Mouse (Mus musculus): ENCODE results near the gene Itgb3. TPM values are rescaled to one million over a fixed set of nuclear protein-coding genes. Genes with fewer than 3 reads are reported as not detected.

Itgb3 gene
- total RNA-seq, 2 experiments from 2014 or later, result 2.8 to 3.1 TPM

DNA sequence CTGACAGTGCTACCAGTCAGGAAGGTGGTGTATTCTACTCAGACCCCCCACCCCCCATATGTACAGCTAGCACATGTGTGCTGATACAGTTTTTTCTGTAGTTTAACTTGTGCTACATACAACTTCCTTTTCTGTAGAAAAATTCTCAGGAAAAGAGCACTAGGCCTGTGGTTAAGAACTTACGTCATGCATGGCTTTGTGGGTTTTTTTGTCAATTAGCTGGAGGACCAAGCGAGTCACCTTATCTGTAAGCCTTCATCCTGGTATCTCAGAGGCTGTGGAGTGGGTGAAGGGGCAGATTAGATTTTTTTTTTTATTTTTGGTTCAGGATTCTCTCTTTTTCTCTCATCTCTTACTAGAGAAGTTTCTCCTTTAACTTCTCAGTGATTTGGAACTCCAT is 6.3 kb downstream of the Itgb3 start:
- DNase-seq (ENCODE audit: low spot score in 2 of 2), result no peak
- intact Hi-C loops (cut with DNase I), result no loop called here

DNA sequence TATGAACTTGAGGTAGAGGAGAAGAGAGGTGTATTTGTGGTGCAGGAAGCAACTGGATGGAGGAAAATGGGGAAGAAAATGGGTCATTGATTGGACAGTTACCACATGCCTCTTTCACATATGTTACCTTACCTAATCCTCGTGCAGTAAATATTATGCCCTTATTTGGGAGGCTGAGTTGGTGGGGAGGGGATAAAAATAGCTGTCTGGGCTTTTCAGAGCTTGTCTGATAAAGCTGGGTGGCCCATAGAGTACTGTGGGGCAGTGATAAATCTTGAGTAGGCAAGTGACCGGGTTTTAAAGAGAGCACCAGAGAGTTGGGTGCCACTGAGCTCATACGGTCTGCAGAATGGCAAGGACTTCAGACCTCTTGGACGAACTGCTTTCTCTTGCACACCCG is 8.4 kb downstream of the Itgb3 start:
- intact Hi-C loops (cut with DNase I), result no loop called here
- DNase-seq (ENCODE audit: low spot score in 2 of 2), result no peak

- intact Hi-C loops (cut with DNase I), result no loop called here
- no peak for DNase-seq (ENCODE audit: low spot score in 2 of 2)
Measured at GRCm38 (mm10) chr11:104618638-104619076, 10.9 kb downstream of the Itgb3 start.

DNA sequence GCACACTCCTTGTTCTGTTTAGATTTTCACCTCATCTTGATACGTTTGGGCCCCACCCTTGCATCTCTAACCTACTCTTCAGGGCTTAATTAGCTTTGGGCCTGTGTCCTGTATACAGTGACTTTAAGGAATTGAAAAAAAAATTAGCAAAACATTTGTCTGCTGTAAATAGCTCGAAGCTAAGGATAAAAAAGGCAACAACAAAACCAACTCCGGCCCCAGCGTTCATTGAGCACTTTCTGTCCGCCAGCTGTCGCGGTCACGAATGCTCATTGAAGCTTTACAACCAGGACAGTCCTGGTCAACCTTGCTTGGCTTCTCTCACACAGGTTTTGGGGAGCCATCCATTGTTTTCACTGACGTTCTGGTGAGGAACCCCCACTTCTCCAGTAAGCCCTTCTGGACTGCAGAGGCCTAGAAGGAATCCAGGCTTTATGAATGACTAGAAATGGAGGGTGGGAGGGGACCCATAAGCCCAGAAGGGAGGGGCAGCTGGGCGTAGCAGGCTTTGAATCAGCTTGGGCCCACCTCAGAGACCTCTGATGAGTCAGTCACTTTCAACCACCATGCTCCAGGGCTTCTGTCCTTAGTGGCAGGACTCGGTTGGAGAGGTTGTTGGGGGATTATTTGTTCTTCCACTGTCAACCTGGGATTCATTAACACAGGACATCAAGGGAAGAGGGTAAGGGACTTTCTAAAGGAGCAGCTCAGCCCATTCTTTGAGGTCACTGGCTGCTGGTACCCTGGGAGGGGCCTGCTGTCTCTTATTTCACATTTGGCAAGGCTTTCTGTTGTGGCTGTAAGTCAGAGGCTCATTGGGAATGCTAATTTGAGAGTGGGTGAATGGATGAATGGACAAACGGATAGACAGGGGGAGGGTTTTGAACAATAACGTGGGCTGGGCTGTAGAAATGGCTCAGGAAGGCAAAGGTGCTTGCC is 11.6 kb downstream of the Itgb3 start:
- intact Hi-C loops (cut with DNase I), result no loop called here
- DNase-seq (ENCODE audit: low spot score in 2 of 2), result no peak

- DNase-seq (ENCODE audit: low spot score in 2 of 2), result peak in 1 of 2 experiments; percentile 51
- intact Hi-C loops (cut with DNase I), result no loop called here
Measured at GRCm38 (mm10) chr11:104622040-104622962, 14.5 kb downstream of the Itgb3 start.

- DNase-seq (ENCODE audit: low spot score in 2 of 2), result no peak
- intact Hi-C loops (cut with DNase I), result no loop called here
Measured at GRCm38 (mm10) chr11:104624791-104625391, 17.1 kb downstream of the Itgb3 start.

DNA sequence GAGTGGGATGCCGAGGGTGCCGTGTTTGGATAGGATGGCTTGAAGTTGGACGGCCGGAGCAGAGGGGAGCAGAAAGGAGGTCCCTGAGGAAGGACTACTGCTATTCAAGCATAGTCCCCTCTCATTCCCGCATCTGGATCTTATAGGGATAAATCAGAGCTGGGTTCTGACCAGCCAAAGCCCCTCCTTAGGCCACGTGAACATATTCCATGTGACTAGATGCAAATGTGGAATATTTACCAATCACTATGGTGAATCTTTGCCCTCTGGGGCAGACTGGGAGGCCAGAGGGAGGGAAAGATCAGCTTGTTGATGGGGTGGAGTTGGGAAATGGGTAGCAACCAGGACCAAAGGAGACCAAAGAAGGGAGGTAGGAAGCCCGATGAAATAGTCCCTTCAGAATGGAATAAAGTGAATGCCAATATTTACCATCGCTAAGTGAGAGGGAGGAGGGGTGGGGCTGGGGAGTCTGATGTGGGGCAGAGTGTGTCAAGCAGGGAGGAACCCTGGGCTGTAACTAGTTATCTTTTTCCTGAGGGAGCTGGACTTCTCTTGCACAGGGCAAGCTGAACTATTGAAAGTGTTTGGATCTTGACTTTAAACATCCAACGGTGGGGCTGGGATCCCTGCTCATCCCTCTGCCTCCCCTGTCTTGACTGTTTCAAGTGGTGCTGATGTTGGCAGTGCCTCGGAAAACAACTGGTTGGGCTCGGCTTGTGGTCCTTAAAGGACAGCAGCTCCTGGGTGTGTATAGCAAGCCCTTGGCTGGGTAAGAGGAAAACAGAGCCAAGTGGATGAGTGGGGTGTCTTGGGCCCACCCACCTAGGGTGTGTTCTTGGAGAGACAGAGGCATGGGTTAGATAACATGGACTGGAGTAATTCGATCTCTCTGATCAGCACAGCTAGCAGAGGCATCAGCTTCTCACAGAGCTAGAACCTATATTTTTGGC is 17.9 kb downstream of the Itgb3 start:
- no peak for DNase-seq (ENCODE audit: low spot score in 2 of 2)
- intact Hi-C loops (cut with DNase I), result no loop called here

DNA sequence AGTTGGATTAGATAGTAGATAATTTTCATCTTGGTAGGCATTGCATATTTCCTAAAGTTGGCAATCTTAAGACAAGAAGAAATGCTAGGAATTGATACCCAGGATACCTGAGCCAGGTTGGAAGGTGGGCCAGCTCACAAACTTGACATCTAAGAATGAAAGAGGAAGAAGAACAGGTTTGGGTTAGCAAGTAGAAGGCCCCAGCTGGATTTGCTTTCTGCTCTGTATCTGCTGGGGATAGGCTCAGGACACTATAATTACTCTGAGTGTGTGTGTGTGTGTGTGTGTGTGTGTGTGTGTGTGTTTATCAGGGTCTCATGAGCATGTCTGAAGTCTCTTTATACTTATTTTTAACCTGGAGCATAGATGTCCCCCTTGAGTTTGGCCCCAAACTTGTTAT is 18.8 kb downstream of the Itgb3 start:
- intact Hi-C loops (cut with DNase I), result no loop called here
- DNase-seq (ENCODE audit: low spot score in 2 of 2), result no peak

- intact Hi-C loops (cut with DNase I), result no loop called here
Measured at GRCm38 (mm10) chr11:104627616-104628301, 20.0 kb downstream of the Itgb3 start.

GRCm38 (mm10) chr11:104628566-104628965 is 20.8 kb downstream of the Itgb3 start:
- intact Hi-C loops (cut with DNase I), result no loop called here

More at GRCm38 (mm10) chr11:104627616-104628301, 20.0 kb downstream of the Itgb3 start:
- DNase-seq (ENCODE audit: low spot score in 2 of 2), result no peak

DNA sequence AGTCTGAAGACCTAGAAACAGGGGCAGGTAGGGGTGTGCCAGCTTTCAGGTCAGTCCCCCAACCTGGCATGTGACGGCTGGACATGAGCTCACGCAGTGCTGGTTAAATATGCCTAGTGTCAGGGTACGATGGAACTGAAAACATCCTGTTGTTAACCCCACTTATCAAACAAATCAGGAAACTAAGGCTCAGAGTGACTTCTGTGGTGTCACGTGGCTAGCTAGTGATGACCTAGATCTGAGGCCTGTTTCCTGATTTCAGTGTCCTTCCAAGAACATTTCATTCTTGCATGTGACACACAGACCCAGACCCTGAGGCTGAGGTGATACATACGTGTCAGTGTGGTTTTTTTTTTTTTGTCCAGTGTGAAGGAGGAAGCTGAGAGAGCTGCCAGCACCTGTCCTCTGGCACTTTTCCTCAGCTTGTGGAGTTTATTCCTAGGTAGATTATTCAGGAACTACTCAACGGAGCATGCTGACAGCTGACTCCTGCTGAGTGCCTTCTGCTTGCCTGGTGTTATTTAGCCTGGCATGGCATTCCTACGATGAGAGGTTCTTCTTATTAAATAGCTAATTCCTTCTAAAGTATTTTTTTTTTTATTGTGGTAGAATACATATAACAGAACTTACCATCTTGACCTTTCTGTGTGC is 22.5 kb downstream of the Itgb3 start:
- intact Hi-C loops (cut with DNase I), result no loop called here
- no peak for DNase-seq (ENCODE audit: low spot score in 2 of 2)

More at GRCm38 (mm10) chr11:104628566-104628965, 20.8 kb downstream of the Itgb3 start:
- DNase-seq (ENCODE audit: low spot score in 2 of 2), result no peak

DNA sequence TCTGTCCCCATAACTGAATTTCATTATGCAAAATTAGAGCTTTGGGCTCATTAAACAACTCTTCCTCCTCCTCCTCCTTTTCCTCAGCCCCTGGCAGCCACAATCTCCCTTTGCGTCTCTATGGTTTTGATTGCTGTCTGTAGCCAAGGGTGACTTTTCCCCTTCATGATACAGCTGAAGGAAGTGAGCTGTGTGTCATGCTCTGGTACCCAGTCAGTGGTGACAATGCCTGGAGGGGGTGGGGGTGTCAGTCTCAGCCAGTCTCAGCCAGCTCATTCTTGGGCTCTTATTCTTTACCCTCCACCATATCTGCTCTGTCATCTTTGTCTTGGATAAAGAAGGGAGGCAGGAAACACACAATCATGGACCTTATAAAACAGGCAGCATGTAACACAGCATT is 23.5 kb downstream of the Itgb3 start:
- no peak for DNase-seq (ENCODE audit: low spot score in 2 of 2)
- intact Hi-C loops (cut with DNase I), result no loop called here

DNA sequence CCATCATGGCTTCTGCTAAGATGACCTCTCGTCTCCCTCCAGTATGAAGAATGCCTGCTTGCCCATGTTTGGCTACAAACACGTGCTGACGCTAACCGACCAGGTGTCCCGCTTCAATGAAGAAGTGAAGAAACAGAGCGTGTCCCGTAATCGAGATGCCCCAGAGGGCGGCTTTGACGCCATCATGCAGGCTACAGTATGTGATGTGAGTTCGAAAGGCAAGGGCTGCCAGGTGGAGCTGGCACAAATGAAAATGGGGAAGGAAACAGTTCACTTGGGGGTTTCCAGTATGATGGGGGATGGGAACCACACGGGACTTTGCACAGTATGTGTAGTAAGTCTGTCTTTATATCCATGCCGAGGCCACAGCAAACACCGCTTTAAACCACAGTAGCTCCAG is 29.2 kb downstream of the Itgb3 start:
- no peak for DNase-seq (ENCODE audit: low spot score in 2 of 2)
- intact Hi-C loops (cut with DNase I), result no loop called here

GRCm38 (mm10) chr11:104638006-104638405 is 30.2 kb downstream of the Itgb3 start:
- intact Hi-C loops (cut with DNase I), result no loop called here
- DNase-seq (ENCODE audit: low spot score in 2 of 2), result no peak

- DNase-seq (ENCODE audit: low spot score in 2 of 2), result no peak
- intact Hi-C loops (cut with DNase I), result no loop called here
Measured at GRCm38 (mm10) chr11:104638906-104639305, 31.1 kb downstream of the Itgb3 start.

DNA sequence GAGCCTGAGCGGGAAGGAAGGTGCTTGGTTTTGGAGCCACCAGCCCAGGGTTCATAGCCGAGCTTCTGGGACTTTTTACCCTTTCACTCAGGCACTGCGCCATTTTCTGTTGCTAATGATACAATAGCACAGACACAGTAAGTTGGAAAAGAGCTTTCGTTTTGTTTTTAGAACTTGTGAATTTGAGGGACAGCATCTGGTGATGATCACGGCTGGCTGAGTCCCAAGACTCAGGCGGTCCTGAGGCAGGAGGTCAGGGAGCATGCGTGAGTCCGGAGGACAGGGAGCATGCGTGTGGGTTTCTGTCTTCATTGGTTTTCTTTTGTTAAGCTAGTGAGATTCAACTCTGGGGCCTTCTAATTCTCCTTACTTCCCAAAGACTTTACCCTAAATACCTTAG is 31.8 kb downstream of the Itgb3 start:
- intact Hi-C loops (cut with DNase I), result no loop called here
- DNase-seq (ENCODE audit: low spot score in 2 of 2), result no peak

DNA sequence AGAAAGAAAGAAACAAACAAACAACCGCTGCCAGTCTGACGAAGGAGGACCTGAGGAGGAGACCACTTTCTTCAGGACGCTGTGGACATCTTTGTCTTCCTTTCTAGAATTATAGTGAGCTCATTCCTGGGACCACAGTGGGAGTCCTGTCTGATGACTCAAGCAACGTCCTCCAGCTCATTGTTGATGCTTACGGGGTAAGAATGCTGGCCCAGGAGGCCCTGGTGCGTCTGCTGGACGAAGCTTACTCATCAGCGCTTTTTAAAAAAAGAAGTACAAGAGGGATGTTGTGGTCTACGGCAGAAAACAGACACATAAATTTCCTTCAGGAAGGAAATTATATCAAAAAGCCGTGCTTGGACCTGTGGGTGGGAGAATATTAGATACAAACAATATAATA is 33.1 kb downstream of the Itgb3 start:
- no peak for DNase-seq (ENCODE audit: low spot score in 2 of 2)

DNA sequence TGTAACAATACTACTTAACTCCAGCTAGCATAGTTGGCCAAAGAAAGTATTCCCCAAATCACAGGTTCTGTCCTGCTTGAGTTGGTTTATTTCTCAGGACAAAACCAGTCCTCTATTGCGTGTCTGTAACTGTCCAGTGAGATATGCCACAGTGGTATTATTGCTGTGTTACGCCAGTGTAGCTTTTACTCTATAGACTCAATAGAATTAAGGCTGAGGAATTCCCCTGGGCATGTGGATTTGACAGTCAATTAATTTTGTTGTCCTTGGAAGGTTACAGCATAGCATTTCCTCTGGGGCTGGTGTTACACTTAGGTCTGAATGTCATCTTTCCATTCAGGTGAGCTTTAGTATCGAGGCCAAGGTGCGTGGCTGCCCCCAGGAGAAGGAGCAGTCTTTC is 35.4 kb downstream of the Itgb3 start:
- DNase-seq (ENCODE audit: low spot score in 2 of 2), result no peak
- intact Hi-C loops (cut with DNase I), result no loop called here

More for the DNA sequence above, 33.1 kb downstream of the Itgb3 start:
- intact Hi-C loops (cut with DNase I), result no loop called here

All from left cerebral cortex, postnatal 25 days (tissue).